Mouse (Mus musculus): ENCODE results near the gene Atp2b2. TPM values are rescaled to one million over a fixed set of nuclear protein-coding genes. Genes with fewer than 3 reads are reported as not detected.

Gene Atp2b2
- polyA plus RNA-seq, 1 experiment from 2014 or later, result 32.2 TPM

DNA sequence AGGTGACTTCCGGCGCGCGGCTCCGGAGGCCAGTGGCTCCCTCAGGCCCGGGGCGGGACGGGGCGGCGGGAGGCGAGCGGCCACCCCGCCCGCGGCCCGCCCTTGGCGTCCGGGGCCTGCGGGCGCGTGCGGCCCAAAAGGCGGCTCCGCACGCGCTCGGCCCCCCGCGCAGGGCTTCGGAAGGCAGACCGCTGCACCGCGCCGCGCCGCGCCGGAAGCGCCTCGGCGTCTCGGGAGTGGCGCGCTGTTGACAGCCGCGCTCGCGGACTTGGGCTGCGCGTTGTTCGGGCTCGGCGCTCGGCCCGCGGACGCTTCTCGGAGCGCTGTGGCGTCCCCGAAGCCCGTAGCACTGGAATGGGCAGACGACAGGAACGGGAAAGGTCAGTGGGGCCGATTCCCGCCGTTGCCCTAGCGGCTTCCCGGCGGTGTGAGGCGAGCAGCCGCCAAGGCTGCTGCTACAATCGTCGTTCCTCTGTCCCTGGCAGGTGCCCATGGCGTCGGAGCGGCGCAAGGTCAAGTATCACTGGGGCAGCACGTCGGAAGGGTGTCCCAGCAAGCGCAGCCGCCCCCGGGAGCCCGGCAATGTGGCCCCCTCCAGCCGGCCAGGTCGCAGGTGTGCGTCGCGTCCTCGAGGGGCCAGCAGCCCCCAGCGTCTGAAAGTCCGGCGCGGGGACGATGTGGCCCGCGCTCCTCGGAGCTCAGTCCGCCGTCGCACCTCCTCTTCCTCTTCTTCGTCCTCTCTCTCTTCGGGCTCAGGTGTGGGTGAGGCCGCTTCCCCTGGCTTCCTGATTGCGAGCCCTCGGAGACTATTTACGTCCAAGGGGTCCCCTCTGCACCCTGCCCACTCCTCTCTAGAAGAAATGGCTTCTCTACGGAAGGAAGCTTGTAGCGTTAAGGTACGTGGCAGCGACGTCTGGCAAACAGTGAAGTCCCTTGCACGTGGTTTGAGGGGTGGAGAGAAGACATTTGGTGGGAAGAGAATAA lies 344.9 kb downstream of the Atp2b2 start:
- H3K27me3 ChIP-seq (replicated peaks; ENCODE audit: control insufficient read depth, insufficient read depth, low read length), result no peaks in the 10 kb centered on the region
- peak overlapping the region; percentile 82 for H3K9ac ChIP-seq (replicated peaks; ENCODE audit: low read depth, low read length)
- H3K4me1 ChIP-seq (replicated peaks; ENCODE audit: control insufficient read depth, insufficient read depth, low read length), result peaks cover 22% of the 10 kb centered on the region
- H3K36me3 ChIP-seq (ENCODE audit: control insufficient read depth, insufficient read depth), result peaks cover 6% of the 10 kb centered on the region; the same call in 1 of the 2 replicates
- H3K27ac ChIP-seq (ENCODE audit: low read length), result peak overlapping the region; percentile 63
- under 1% methylated on average over 96 of the region's 113 CpGs for WGBS
- no peaks in the 10 kb centered on the region for H3K9me3 ChIP-seq (ENCODE audit: control insufficient read depth, low read length)
- peak overlapping the region; percentile 96 for H3K4me2 ChIP-seq (ENCODE audit: low read length)
- ATAC-seq, result peak; percentile 64; the same call in 1 of the 2 replicates
- H3K4me3 ChIP-seq (replicated peaks; ENCODE audit: low read length), result peak overlapping the region; percentile 88

DNA sequence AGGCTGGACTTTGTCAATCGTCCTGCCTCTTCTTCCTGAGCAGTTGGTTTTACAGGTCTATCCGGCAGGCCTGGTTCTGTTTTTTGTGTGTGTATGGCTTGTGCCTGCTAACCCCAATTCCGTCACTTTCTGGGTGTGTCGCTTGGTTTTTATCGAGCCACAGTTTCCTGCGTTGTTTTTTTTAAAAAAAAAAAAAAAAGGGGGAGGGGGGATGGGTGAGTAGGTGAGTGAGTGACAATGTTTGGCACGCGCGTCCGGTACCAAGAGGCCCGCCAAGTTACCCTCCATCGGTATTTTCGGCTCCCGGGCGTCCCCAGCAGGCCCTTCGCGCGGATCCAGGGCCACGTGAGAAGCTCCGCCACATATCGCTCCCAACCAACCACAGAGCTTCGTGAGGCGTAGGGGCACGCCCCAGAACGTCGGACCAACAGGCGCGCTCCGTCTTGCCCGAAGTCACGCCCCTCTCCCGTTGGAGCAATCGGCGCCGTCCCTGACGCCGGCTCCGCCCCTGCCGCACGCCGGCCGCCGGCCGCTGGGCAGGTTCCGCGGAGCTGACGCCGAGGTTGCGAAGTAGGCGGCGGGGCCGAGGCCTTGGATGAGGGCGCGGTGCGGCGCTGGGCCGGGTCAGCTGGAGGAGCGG lies 345.7 kb downstream of the Atp2b2 start, which contains the start of gene Tatdn2:
Tatdn2 (plus strand) TSS at position 469 of the 640 bp plus-strand sequence.
- ATAC-seq, result peak; percentile 100
- Histone ChIP-seq H3K27ac (ENCODE audit: low read length) (peak within 1 kb of the TSS; percentile 70), H3K9me3 (ENCODE audit: control insufficient read depth, low read length) (no peaks in the 10 kb centered on the region), H3K36me3 (ENCODE audit: control insufficient read depth, insufficient read depth) (peaks cover 3% of the 10 kb centered on the region; the same call in 1 of the 2 replicates), H3K4me1 (replicated peaks; ENCODE audit: control insufficient read depth, insufficient read depth, low read length) (peaks cover 22% of the 10 kb centered on the region), H3K4me3 (replicated peaks; ENCODE audit: low read length) (peak within 1 kb of the TSS; percentile 88), H3K4me2 (ENCODE audit: low read length) (peak within 1 kb of the TSS; percentile 96), H3K27me3 (replicated peaks; ENCODE audit: control insufficient read depth, insufficient read depth, low read length) (no peaks in the 10 kb centered on the region), H3K9ac (replicated peaks; ENCODE audit: low read depth, low read length) (peak within 1 kb of the TSS; percentile 82)
- WGBS, result under 1% methylated on average over 54 of the region's 58 CpGs

DNA sequence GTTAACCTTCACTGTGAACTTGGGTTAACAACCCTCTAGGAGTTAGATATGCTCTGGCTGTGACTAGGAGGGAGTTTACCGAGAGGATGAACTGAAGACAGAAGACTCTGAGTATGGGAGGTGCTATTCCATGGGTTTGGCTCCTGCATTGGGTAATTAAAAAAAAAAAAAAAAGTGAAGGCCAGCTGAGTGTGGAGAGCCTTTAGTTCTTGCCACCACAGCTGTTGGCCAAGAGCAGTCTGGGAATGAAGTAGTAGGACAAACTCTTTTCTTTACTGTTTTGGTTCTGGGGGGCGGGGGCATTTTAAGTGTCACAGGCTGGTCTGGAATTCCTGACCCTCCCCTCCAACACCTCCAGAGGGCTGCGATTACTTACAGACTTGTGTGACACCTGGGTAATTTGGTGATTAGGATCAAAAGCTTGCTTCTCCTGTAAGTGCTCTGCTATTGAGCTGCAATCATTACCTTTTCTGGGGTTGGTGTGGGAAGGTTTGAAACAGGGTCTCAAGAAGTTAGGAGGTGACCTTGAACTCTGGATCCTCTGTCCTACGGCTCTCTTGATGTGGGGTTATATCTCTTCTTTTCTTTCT lies 346.6 kb downstream of the Atp2b2 start:
- Histone ChIP-seq H3K36me3 (ENCODE audit: control insufficient read depth, insufficient read depth) (no peaks in the 10 kb centered on the region), H3K4me3 (replicated peaks; ENCODE audit: low read length) (peak overlapping the region; percentile 88), H3K4me1 (replicated peaks; ENCODE audit: control insufficient read depth, insufficient read depth, low read length) (peaks cover 22% of the 10 kb centered on the region), H3K27me3 (replicated peaks; ENCODE audit: control insufficient read depth, insufficient read depth, low read length) (no peaks in the 10 kb centered on the region), H3K4me2 (ENCODE audit: low read length) (peak overlapping the region; percentile 71), H3K9ac (replicated peaks; ENCODE audit: low read depth, low read length) (peak overlapping the region; percentile 16; the same call in 1 of the 2 replicates), H3K27ac (ENCODE audit: low read length) (peak overlapping the region; percentile 70), H3K9me3 (ENCODE audit: control insufficient read depth, low read length) (no peaks in the 10 kb centered on the region)
- WGBS, result 81% methylated on average over 4 of the region's 4 CpGs
- ATAC-seq, result no peak

DNA sequence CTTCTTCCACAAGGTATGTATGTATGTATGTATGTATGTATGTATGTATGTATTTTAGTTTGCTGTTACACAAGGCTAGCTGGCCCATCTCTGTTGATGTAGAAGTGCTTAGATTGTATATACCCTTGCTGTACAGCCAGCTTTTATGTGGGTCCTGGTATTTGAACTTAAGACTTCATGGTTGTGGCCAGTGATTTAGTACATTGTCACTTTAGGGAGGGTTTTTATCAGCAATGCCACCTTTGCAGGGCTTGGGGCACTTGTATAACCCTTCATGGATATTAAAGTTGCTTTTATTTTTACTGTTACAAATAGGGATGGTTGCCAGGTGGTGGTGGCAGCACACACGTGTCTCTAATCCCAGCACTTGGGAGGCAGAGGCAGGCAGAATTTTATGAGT lies 347.2 kb downstream of the Atp2b2 start:
- Histone ChIP-seq H3K27ac (ENCODE audit: low read length) (no peak overlapping the region), H3K9me3 (ENCODE audit: control insufficient read depth, low read length) (no peaks in the 10 kb centered on the region), H3K4me3 (replicated peaks; ENCODE audit: low read length) (no peak overlapping the region), H3K9ac (replicated peaks; ENCODE audit: low read depth, low read length) (no peak overlapping the region), H3K27me3 (replicated peaks; ENCODE audit: control insufficient read depth, insufficient read depth, low read length) (no peaks in the 10 kb centered on the region), H3K36me3 (ENCODE audit: control insufficient read depth, insufficient read depth) (no peaks in the 10 kb centered on the region), H3K4me2 (ENCODE audit: low read length) (no peak overlapping the region), H3K4me1 (replicated peaks; ENCODE audit: control insufficient read depth, insufficient read depth, low read length) (peaks cover 22% of the 10 kb centered on the region)
- WGBS, result 87% methylated on average over 1 of the region's 1 CpGs
- no peak for ATAC-seq

Small RNAs within 50 kb of the gene (microRNA-seq; reads per million reads assigned to microRNA genes)
- 0.83 reads per million for gene Mir7042

Other genes with a start within 250 kb of the Atp2b2 start
- gene Slc6a11, start 88.6 kb upstream of the Atp2b2 start, polyA plus RNA-seq (2015; fragmentation: Nextera tagmentation; extraction: Ambion mirVana), result 16.5 and 18.6 TPM in 2 replicates
- gene Slc6a1, start 240.0 kb upstream of the Atp2b2 start, polyA plus RNA-seq (2015; fragmentation: Nextera tagmentation; extraction: Ambion mirVana), result 107 and 138 TPM in 2 replicates

Measured in forebrain, embryonic 16.5 days (tissue).